Mouse (Mus musculus): ENCODE measurements around the gene Srrm1.

DNA sequence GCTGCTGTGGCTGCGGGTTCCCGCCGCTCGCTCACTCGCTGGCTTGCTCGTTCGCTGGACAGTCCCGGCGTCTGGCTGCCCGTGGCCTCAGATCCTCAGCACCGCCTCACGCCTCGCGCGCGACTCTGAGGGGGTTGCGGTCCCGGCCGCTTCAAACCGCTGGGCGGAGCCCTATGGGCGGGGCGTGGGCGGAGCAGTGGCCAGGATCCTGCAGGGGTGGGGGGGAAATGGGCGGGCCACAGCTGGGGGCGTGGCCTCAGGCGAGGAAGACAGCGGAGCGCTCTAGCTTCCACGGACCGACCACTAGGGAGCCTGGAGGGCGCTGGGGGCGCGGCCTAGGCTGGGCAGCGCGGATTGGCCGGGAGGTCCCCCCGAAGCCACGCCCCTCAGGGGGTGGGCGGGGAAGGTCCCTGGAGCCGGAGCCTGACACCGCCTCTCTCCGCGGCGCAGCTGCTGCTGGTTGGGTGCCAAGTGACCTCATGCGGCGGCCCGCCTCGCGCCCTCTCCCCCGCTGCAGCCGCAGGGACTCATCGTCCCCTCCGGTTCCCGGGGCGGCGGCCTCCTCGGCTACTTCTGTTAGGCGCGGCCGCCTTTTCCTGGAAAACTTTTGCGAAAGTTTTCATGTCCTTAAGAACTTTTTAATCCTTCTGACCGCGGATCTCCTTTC lies 80.3 kb downstream of the Srrm1 start, which contains the start of gene Clic4:
- peak; percentile 70 for TF ChIP-seq POLR2A (IDR thresholded peaks at IDR 0.05; ENCODE audit: insufficient read depth, low read length)
- TF ChIP-seq CTCF (IDR thresholded peaks at IDR 0.05; ENCODE audit: low read depth, low read length), result no peak
